Mouse (Mus musculus) left cerebral cortex, adult 2 months (tissue): ENCODE data around the gene Mpz. TPM values are rescaled to one million over a fixed set of nuclear protein-coding genes. Genes with fewer than 3 reads are reported as not detected.
A peak's percentile ranks its signal among the peaks of the same experiment; 100 is the strongest.

ENCODE experiments used
- DNase-seq, 2 experiments: peaks; one replicate each; pipeline ENCODE4 v3.0.0; 2021 to 2022; ENCODE audit warnings: low spot score in 2 of 2, mixed read lengths in 1 of 2; ENCODE audit errors: extremely low spot score in 1 of 2
- H3K27ac ChIP-seq: fragments of 200-600 bp; 2 replicates; pipeline ENCODE4 v1.8.1; 2022
- H3K4me3 ChIP-seq: fragments of 200-600 bp; 2 replicates; pipeline ENCODE4 v1.8.1; 2022
- CTCF ChIP-seq: fragments of 200-600 bp; IDR thresholded peaks from 2 replicates; pipeline ENCODE4 v1.8.1; 2022; ENCODE audit warnings: antibody characterized with exemption, mild to moderate bottlenecking, moderate library complexity
- intact Hi-C: fragments of 180-260 bp; cut with DNase I; formaldehyde crosslinking; loops from one replicate; pipeline ENCODE4 v1.15.1; 2025
- total RNA-seq, 2 experiments: library from RNA; stranded (reverse); gene quantifications; 2 replicates each; pipeline ENCODE4 v1.2.3; 2021

Gene Mpz
- total RNA-seq, 2 experiments from 2014 or later = not detected

DNA sequence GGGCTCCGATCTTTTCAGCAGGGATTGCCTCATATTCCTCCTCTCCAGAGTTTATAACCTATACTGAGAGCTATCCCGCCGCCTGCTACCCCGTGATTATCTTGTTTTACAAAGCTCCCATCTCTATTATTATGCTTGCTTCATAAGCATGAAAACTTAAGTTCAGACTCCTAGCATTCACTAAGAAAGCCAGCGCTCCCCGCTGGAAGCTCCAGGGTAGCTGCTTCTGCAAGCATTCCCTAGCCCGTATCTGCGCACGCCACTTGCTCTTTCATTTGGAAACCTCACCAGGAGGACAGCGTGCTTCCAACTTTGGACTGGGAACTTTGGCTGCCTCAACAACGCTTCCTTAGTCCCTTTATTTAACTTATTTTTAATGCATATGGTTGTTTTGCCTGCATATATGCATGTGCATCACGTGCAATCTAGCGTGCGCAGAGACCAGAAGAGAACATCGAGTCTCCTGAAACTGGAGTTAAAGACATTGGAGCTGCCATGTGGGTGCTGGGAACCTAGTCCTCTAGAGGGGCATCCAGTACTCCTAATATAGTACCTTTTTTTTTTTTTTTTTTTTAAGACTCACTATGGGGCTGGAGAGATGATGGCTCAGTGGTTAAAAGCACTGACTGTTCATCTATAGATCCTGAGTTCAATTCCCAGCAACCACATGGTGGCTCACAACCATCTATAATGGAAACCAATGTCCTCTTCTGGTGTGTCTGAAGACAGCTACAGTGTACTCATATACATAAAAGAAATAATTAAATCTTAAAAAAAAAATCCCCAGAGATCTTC is 38.5 kb upstream of the Mpz start:
- TF ChIP-seq CTCF = no peak
- H3K27ac ChIP-seq = peak overlapping the region; percentile 59
- intact Hi-C loops = loop anchor here (2.0 to 10.0 kb wide), 6 partner anchors 109 to 363 kb away; partner anchors contain the start of genes Nit1, Pfdn2 and Usf1
- H3K4me3 ChIP-seq = peak overlapping the region; percentile 69
- peak; percentile 24 to 35 for DNase-seq

DNA sequence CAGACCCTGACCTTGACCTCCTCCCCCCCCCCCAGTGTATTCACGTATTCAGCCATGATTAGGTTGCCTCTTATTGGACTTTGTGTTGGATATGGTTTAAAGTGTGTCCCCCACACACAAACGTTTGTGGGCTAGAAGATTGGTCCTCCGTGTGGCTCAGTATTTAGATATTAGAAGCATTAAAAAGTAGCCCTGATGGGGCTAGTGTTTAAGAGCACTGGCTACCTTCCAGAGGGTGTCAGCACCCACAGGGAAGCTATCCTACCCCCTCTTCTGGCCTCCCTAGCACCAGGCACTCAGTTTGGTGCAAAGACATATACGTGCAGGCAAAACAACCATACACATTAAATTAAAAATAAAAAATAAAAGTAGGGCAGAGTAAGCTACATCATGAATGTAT is 37.5 kb upstream of the Mpz start:
- H3K4me3 ChIP-seq = no peak overlapping the region
- intact Hi-C loops = loop anchor here (5.0 to 10.0 kb wide), 4 partner anchors 124 to 362 kb away; partner anchors contain the start of genes Nit1, Pfdn2 and Usf1
- H3K27ac ChIP-seq = no peak overlapping the region
- DNase-seq = no peak
- no peak for TF ChIP-seq CTCF

DNA sequence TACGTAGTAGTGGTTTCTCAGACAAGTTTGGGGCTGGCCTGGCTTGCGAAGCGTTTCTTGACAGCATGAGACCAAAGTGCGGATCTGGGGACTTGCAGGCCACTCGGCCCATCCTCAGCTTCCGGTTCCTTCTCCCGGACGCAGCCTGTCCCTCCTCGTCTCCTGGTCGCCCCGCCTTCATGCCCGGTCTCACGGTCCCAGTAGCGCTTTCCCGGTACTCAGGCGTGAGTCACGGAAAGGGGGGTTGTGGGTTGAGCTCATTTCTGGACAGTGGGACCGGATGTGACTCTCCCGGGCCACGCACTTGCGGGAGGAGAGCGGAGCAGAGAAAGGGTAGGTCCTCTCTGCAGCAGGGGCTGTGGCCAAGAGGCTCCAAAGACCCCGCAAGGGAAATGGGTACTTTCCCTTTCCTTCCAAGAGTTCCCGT is 36.6 kb upstream of the Mpz start, which contains the start of gene Cfap126:
Cfap126 (plus strand) TSS at position 46 of the 427 bp plus-strand sequence.
- peak; percentile 54 to 55 for DNase-seq
- intact Hi-C loops = loop anchor here (5.0 to 10.0 kb wide), 4 partner anchors 123 to 361 kb away; partner anchors contain the start of genes Nit1, Pfdn2 and Usf1
- peak within 1 kb of the TSS; percentile 52 for H3K4me3 ChIP-seq
- no peak for TF ChIP-seq CTCF
- peak within 1 kb of the TSS; percentile 77 for H3K27ac ChIP-seq

DNA sequence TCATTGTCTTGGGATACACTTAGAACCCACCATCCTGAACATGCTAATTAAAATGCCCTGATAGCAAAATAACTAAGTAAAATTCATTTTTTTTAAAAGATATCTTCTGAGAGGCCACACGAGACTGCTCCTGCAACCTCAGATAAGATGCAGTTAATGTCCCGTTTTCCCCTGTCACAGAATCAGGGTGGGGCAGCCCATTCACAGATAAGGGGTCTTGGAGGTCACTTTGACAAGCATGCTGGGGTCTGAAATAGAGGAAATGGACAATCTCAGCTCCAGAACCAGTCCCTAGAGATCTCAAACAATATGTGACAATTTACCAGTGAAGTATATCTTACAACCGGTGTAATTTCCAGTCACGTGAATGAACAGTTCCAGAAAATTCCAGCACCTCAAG is 34.2 kb upstream of the Mpz start:
- intact Hi-C loops = loop anchor here (10.0 kb wide), 1 partner anchor 359 kb away; no protein-coding TSS in a partner anchor
- TF ChIP-seq CTCF = no peak
- no peak for DNase-seq
- no peak overlapping the region for H3K27ac ChIP-seq
- H3K4me3 ChIP-seq = no peak overlapping the region

DNA sequence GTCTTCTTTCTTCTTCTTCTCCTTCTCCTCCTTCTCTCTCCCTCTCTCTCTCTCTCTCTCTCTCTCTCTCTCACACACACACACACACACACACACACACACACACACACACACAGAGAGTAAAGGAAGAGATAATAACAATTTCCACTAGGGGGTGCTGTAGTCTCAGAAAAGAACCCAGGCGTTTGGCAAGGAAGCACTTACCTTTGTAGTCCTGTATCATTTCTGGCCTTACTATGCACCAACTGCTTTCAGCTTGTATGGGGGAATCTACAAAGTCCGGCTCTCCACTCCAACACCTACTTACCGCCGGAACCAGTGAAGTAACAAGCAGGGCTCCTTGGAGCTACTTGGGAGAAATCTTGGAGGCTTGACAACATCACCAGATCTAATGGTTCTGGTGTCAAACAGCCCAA is 32.2 kb upstream of the Mpz start:
- Histone ChIP-seq H3K27ac (no peak overlapping the region), H3K4me3 (no peak overlapping the region)
- intact Hi-C loops = loop anchor here (2.0 to 10.0 kb wide), 2 partner anchors 139 to 357 kb away; no protein-coding TSS in a partner anchor
- TF ChIP-seq CTCF = peak; percentile 50
- peak; percentile 36 to 50 for DNase-seq

DNA sequence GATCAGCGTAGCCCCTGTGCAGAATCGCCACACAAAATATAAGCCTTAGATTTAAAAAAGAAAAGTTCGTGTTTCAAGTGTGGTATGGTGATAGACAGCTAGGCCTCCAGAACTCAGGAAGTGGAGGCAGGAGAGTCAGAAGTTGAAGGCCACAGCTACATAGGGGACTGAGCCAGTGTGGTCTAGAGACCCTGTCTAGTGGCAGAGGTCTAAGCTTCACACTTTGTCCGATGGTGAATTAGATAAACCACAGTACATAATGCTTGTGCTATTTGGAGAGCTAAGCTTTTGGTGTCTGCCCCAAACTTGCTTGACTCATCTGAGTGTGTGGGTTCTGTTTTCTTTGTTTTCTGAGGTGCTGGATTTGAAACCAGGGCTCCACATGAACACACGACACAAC is 31.5 kb upstream of the Mpz start:
- no peak overlapping the region for H3K27ac ChIP-seq
- no peak overlapping the region for H3K4me3 ChIP-seq

DNA sequence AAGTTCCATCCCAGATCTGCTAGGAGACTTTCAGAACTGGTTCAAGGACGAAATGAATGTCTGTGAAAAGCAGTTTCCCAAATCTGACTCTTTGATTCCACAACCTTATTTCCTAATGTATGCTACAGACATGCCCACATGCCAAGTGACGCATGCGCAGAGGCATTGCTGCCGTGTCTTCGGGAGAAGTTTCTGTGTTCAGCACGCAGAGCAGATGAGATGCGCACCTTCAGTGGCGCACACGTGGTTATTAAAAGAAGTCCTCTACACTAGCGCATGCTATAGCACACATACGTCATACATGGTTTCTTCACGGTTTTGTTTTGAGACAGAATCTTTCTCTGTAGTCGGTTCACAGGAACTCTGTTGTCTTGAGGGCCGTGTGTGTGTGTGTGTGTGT is 31.1 kb upstream of the Mpz start:
- Histone ChIP-seq H3K27ac (no peak overlapping the region), H3K4me3 (no peak overlapping the region)
- no peak for TF ChIP-seq CTCF
- intact Hi-C loops = loop anchor here (1.0 to 10.0 kb wide), 3 partner anchors 102 to 355 kb away; no protein-coding TSS in a partner anchor
- DNase-seq = no peak

More for the DNA sequence above, 31.5 kb upstream of the Mpz start:
- intact Hi-C loops = loop anchor here (1.0 to 10.0 kb wide), 3 partner anchors 102 to 356 kb away; no protein-coding TSS in a partner anchor
- no peak for TF ChIP-seq CTCF
- no peak for DNase-seq

DNA sequence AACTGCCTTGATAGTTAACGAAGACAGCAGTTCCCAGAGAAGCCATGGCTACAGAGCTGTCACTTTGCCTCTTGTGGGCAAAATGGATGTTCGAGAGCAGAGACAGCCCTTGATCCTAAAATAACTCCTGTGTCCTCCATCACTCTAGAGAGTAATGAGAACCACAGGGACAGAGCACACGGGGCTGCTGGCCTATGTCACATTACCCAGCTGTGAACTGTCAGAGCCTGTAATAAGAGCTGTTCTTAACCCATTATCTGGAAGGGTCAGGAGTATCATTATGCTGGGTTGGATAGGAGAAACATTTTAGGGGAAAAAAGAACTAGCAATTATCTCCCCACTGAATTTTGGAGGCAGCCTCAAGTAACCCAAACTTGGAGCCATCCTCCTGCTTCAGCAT is 29.6 kb upstream of the Mpz start:
- no peak overlapping the region for H3K27ac ChIP-seq
- no peak overlapping the region for H3K4me3 ChIP-seq
- no peak for TF ChIP-seq CTCF
- intact Hi-C loops = no loop called here
- DNase-seq = no peak

DNA sequence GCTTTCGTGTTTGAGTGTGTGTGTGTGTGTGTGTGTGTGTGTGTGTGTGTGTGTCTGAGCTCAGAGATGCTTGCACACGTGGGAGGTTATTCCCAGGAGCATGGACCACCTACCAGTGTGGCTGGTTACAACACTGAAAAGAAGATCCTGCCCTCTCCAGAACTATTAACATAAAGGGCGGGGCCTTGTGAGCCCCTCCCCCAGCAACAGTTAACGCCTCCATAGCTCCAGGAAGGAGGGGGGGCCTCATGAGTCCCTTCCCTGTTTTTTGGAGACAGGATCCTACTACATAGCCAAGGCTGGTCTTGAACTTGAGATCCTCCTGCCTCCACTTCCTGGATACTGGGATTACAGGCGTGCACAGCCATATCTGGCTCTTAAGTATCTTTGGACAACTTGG is 28.7 kb upstream of the Mpz start:
- intact Hi-C loops = no loop called here
- no peak overlapping the region for H3K4me3 ChIP-seq
- DNase-seq = no peak
- no peak for TF ChIP-seq CTCF
- H3K27ac ChIP-seq = no peak overlapping the region

DNA sequence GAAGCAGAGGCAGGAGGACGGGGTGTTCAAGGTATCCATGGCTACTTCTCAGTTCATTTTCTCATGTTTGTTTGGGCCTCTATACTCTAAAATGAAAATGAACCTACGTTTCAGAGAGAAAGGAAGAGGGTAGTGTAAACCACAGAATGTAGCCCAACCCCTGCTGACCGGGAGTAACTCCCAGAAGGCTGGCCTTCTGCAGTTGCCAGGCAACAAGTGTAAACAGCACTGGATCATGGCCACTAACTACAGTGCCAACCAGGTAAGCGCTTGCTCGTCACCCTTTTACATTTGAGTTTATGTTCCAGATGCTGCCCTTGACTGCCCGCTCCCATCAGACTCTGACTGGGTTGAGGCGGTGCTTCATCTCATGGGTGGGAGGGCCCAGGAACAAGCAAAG is 27.6 kb upstream of the Mpz start:
- Histone ChIP-seq H3K4me3 (no peak overlapping the region), H3K27ac (no peak overlapping the region)
- no peak for DNase-seq
- intact Hi-C loops = no loop called here
- no peak for TF ChIP-seq CTCF

DNA sequence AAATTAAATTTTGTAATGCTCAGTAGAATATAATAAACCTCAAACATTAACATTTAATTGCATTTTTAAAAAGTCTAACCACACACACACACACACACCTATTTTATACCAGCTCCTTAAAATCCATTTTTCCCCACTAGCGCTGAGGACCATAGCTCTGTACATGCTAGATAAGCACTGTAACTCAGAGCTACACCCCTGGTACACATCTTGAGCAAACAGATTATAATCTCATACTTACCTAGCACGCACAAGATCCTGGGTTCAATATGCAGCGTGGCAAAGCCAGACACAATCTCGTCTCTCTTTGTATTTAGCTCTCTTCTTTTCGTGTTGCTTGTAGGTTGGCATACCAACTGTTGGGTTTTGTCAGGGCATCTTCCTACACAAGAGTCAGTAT is 26.1 kb upstream of the Mpz start:
- Histone ChIP-seq H3K27ac (no peak overlapping the region), H3K4me3 (no peak overlapping the region)
- intact Hi-C loops = no loop called here
- no peak for TF ChIP-seq CTCF
- DNase-seq = no peak

DNA sequence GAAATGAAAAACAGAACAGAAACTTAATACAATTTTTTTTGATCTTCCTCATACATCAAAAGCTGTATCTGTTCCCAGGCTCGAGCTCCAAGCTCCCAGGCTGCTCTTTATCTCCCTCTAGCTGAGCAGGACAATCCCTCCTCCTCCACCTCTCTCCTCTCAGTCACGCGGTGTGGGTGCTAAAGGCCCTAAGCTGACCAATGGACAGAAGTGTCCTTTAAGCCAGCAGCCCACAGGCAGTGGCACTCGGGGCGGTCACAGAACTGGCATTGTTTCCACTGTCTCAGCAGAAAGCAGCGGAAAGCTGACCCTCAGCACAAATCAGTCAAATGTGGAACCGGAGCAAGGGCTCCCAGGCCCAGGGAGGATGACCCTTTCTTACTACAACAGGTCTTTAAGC is 21.3 kb upstream of the Mpz start:
- H3K27ac ChIP-seq = peak overlapping the region; percentile 9; the same call in 1 of the 2 replicates

DNA sequence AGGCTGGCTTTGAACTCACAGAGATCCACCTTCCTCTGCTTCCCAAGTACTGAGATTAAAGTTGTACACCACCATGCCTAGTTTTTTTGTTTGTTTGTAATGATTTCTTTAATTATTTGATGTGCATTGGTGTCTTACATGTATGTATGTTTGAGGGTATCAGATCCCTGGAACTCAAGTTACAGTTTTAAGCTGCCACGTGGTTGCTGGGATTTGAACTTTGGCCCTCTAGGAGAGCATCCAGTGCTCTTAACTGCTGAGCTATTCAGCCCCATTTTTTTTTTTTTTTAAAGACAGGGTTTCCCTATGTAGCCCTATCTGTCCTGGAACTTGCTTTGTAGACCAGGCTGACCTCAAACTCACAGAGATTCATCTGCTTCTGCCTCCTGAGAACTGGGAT is 19.5 kb upstream of the Mpz start:
- no peak for TF ChIP-seq CTCF
- Histone ChIP-seq H3K27ac (no peak overlapping the region), H3K4me3 (no peak overlapping the region)
- intact Hi-C loops = no loop called here
- DNase-seq = no peak

More for the DNA sequence above, 21.3 kb upstream of the Mpz start:
- TF ChIP-seq CTCF = peak; percentile 38
- peak; percentile 24 to 55 for DNase-seq
- intact Hi-C loops = no loop called here
- no peak overlapping the region for H3K4me3 ChIP-seq
